Mouse (Mus musculus): ENCODE data around the gene Ptgr1.

DNA sequence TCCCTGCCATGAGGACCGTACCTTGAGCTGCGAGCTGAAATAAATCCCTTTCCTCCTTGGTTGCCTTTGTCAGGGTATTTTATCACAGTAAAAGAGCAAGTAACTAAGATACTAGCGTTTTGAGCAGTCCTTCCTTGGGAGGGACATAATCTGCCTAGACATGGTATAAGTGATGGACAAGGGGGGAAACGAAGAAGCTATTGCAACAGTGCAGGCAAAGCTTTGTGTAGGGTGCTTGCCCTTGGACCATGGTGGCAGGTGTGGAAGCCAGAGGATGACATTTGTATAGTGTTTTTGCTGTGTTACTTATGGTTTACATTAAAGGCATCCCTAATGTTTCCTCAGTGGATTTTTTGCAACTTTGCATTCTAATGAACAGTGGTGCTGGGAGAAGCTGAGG, 44.0 kb downstream of the Ptgr1 start:
- TF ChIP-seq EP300 (IDR thresholded peaks at IDR 0.05; ENCODE audit: low read depth) = no peak
- TF ChIP-seq CTCF (IDR thresholded peaks at IDR 0.05; ENCODE audit: low read depth) = no peak

Measured in liver, embryonic 14.5 days (tissue).